Mouse (Mus musculus): ENCODE measurements at regions not wholly inside any gene's neighbourhood (a gene's known extent, or its start where the extent isn't known, plus 50 kb on each side); places are given as distances from the start of the nearest gene placed in this dataset.
"Not testable (repeated sequence)": the region's sequence is repeated elsewhere in the genome, so short reads cannot be mapped to it uniquely, and the experiment has no call there.

GRCm38 (mm10) chr1:149129767-149130287, 831.3 kb downstream of the Pla2g4a start:
- H3K9ac ChIP-seq, result no peak overlapping the region
- H3K4me2 ChIP-seq, result no peak overlapping the region
- no peaks in the 10 kb centered on the region for H3K4me1 ChIP-seq (replicated peaks)
- no peak overlapping the region for H3K27ac ChIP-seq
- DNase-seq, result no peak
- no peaks in the 10 kb centered on the region for H3K27me3 ChIP-seq
- H3K4me3 ChIP-seq (replicated peaks), result no peak overlapping the region
- no peaks in the 10 kb centered on the region for H3K9me3 ChIP-seq (replicated peaks)
- H3K36me3 ChIP-seq, result no peaks in the 10 kb centered on the region
- 29% methylated on average over 2 of the region's 2 CpGs for WGBS (ENCODE audit: insufficient replicate concordance)
- ATAC-seq (ENCODE audit: low read depth), result no peak

- DNase-seq (no peak), ATAC-seq (ENCODE audit: low read depth) (no peak)
- H3K27me3 ChIP-seq, result no peaks in the 10 kb centered on the region
- no peaks in the 10 kb centered on the region for H3K36me3 ChIP-seq
- H3K9me3 ChIP-seq (replicated peaks), result no peaks in the 10 kb centered on the region
- H3K27ac ChIP-seq, result no peak overlapping the region
- H3K4me3 ChIP-seq (replicated peaks), result no peak overlapping the region
- no peak overlapping the region for H3K9ac ChIP-seq
- no peaks in the 10 kb centered on the region for H3K4me1 ChIP-seq (replicated peaks)
- no peak overlapping the region for H3K4me2 ChIP-seq
Observed at GRCm38 (mm10) chr1:149129138-149129537, 832.0 kb downstream of the Pla2g4a start.

GRCm38 (mm10) chr1:149127709-149128108, 833.4 kb downstream of the Pla2g4a start:
- 32% methylated on average over 1 of the region's 1 CpGs for WGBS (ENCODE audit: insufficient replicate concordance)
- H3K4me1 ChIP-seq (replicated peaks), result no peaks in the 10 kb centered on the region
- no peak overlapping the region for H3K4me2 ChIP-seq
- H3K9me3 ChIP-seq (replicated peaks), result no peaks in the 10 kb centered on the region
- ATAC-seq (ENCODE audit: low read depth) (no peak), DNase-seq (no peak)
- no peaks in the 10 kb centered on the region for H3K36me3 ChIP-seq
- H3K9ac ChIP-seq, result no peak overlapping the region
- no peak overlapping the region for H3K4me3 ChIP-seq (replicated peaks)
- no peak overlapping the region for H3K27ac ChIP-seq
- H3K27me3 ChIP-seq, result no peaks in the 10 kb centered on the region

GRCm38 (mm10) chr1:149103396-149103795, 857.7 kb downstream of the Pla2g4a start:
- Histone ChIP-seq H3K9ac (no peak overlapping the region), H3K4me3 (replicated peaks) (no peak overlapping the region), H3K36me3 (no peaks in the 10 kb centered on the region), H3K9me3 (replicated peaks) (no peaks in the 10 kb centered on the region), H3K4me1 (replicated peaks) (no peaks in the 10 kb centered on the region), H3K27ac (no peak overlapping the region), H3K4me2 (no peak overlapping the region), H3K27me3 (no peaks in the 10 kb centered on the region)
- DNase-seq (no peak), ATAC-seq (ENCODE audit: low read depth) (no peak)
- WGBS (ENCODE audit: insufficient replicate concordance), result 41% methylated on average over 2 of the region's 2 CpGs

DNA sequence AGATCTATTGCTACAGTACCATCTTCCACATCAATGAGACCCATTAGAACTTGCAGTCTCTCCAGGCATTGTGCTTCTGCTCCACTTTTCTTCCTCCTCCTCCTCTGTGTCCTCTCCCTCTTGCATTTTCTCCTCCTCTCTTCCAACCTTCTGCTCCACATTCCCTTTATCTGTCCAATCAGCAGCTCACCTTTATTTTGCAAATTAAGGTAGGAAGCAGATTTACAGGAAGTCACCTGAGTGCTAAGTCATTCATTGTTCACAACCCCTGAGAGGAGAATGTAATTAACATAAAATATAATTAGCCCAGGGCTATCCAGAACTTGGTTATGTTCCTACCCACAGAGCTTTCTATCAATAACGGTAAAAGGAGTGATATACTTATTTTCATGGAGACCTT, 863.7 kb downstream of the Pla2g4a start:
- no peak overlapping the region for H3K4me2 ChIP-seq
- H3K27ac ChIP-seq, result no peak overlapping the region
- H3K36me3 ChIP-seq, result no peaks in the 10 kb centered on the region
- no peaks in the 10 kb centered on the region for H3K9me3 ChIP-seq (replicated peaks)
- H3K4me1 ChIP-seq (replicated peaks), result no peaks in the 10 kb centered on the region
- 69% methylated on average over 1 of the region's 1 CpGs for WGBS (ENCODE audit: insufficient replicate concordance)
- H3K4me3 ChIP-seq (replicated peaks), result no peak overlapping the region
- no peaks in the 10 kb centered on the region for H3K27me3 ChIP-seq
- DNase-seq (no peak), ATAC-seq (ENCODE audit: low read depth) (no peak)
- no peak overlapping the region for H3K9ac ChIP-seq

GRCm38 (mm10) chr1:149074681-149075080, 886.4 kb downstream of the Pla2g4a start:
- H3K9me3 ChIP-seq (replicated peaks), result no peaks in the 10 kb centered on the region
- H3K4me3 ChIP-seq (replicated peaks), result no peak overlapping the region
- DNase-seq (no peak), ATAC-seq (ENCODE audit: low read depth) (no peak)
- no peaks in the 10 kb centered on the region for H3K36me3 ChIP-seq
- no peak overlapping the region for H3K27ac ChIP-seq
- no peaks in the 10 kb centered on the region for H3K4me1 ChIP-seq (replicated peaks)
- no peaks in the 10 kb centered on the region for H3K27me3 ChIP-seq
- no peak overlapping the region for H3K4me2 ChIP-seq
- WGBS (ENCODE audit: insufficient replicate concordance), result 47% methylated on average over 1 of the region's 1 CpGs
- no peak overlapping the region for H3K9ac ChIP-seq

DNA sequence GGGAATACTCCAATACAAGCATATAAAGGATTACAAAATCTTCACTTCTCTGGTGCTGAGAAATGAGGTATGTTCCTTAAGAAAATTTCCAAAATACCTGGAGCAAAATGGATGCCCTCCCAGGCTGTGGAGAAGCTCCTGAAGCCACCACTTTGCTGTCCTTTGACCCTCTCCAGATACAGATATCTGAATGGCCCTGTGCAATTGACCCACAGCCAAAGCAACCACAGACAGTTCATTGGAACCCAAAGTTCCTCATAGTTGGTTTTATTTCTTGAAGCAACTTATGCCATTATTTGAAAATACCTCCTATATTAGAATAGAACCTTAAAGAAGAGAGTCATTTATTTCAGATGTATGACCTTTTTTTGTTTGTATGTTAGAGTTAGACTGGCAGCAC, 891.5 kb downstream of the Pla2g4a start:
- H3K4me1 ChIP-seq (replicated peaks), result no peaks in the 10 kb centered on the region
- no peaks in the 10 kb centered on the region for H3K9me3 ChIP-seq (replicated peaks)
- no peaks in the 10 kb centered on the region for H3K36me3 ChIP-seq
- H3K27ac ChIP-seq, result no peak overlapping the region
- no peaks in the 10 kb centered on the region for H3K27me3 ChIP-seq
- H3K9ac ChIP-seq, result no peak overlapping the region
- H3K4me3 ChIP-seq (replicated peaks), result no peak overlapping the region
- DNase-seq (no peak), ATAC-seq (ENCODE audit: low read depth) (no peak)
- no peak overlapping the region for H3K4me2 ChIP-seq

- WGBS (ENCODE audit: insufficient replicate concordance), result 53% methylated on average over 3 of the region's 3 CpGs
Observed at GRCm38 (mm10) chr1:149063011-149063410, 898.1 kb downstream of the Pla2g4a start.

GRCm38 (mm10) chr1:149038188-149038967, 922.7 kb downstream of the Pla2g4a start:
- ATAC-seq (ENCODE audit: low read depth) (no peak), DNase-seq (no peak)
- H3K9me3 ChIP-seq (replicated peaks), result no peaks in the 10 kb centered on the region
- no peaks in the 10 kb centered on the region for H3K27me3 ChIP-seq
- no peak overlapping the region for H3K4me2 ChIP-seq
- H3K27ac ChIP-seq, result no peak overlapping the region
- no peaks in the 10 kb centered on the region for H3K4me1 ChIP-seq (replicated peaks)
- 38% methylated on average over 3 of the region's 3 CpGs for WGBS (ENCODE audit: insufficient replicate concordance)
- no peaks in the 10 kb centered on the region for H3K36me3 ChIP-seq
- no peak overlapping the region for H3K9ac ChIP-seq
- no peak overlapping the region for H3K4me3 ChIP-seq (replicated peaks)

More at GRCm38 (mm10) chr1:149063011-149063410, 898.1 kb downstream of the Pla2g4a start:
- ATAC-seq (ENCODE audit: low read depth); H3K27me3 ChIP-seq; DNase-seq; H3K4me2 ChIP-seq; H3K4me1 ChIP-seq (replicated peaks); H3K9me3 ChIP-seq (replicated peaks); H3K27ac ChIP-seq; H3K9ac ChIP-seq; H3K36me3 ChIP-seq; H3K4me3 ChIP-seq (replicated peaks): not testable (repeated sequence)

GRCm38 (mm10) chr1:149028316-149028715, 932.8 kb downstream of the Pla2g4a start:
- no peak overlapping the region for H3K9ac ChIP-seq
- no peak for ATAC-seq (ENCODE audit: low read depth)
- H3K9me3 ChIP-seq (replicated peaks), result no peaks in the 10 kb centered on the region

DNA sequence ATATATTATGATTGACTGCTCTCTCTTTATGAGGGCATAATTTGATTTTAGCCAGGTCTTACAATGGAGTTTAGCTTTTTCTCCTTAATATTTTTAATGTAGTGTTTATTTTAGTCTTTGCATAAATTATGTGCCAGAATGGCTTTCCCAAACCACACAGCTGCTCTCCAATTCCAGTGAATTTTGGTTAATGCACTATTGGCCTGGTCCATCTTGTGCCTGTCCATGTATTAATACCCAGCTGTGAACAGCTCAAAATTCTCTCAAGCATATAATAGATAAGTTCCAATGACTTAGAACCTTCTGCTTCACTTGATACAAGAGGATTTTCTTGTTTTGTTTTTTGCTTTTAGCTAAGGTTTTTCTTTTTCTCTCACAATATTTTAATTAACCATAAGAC, 939.4 kb downstream of the Pla2g4a start:
- ATAC-seq (ENCODE audit: low read depth), result no peak

More at GRCm38 (mm10) chr1:149028316-149028715, 932.8 kb downstream of the Pla2g4a start:
- DNase-seq, result no peak
- no peaks in the 10 kb centered on the region for H3K4me1 ChIP-seq (replicated peaks)
- no peak overlapping the region for H3K4me3 ChIP-seq (replicated peaks)
- H3K27me3 ChIP-seq, result no peaks in the 10 kb centered on the region
- 55% methylated on average over 3 of the region's 3 CpGs for WGBS (ENCODE audit: insufficient replicate concordance)
- no peak overlapping the region for H3K4me2 ChIP-seq
- no peak overlapping the region for H3K27ac ChIP-seq
- H3K36me3 ChIP-seq, result no peaks in the 10 kb centered on the region

DNA sequence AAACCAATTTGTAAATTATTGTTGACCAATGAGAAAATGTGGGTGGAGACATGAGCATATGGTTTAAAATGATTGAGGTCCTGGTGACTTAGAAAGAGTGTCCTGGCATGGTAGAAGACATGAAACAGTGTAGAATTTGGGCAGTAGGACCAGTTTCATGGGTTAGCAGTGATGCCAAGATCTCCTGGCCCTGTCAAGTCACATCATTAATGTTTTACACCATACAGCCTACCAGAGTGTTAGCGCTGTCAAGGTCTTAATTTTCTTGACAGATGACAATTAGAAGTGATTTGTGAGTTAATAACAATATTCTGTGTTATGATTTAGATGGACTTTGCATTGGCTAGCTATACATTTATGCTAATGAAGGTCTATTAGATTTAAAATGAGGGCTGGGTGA, 939.8 kb downstream of the Pla2g4a start:
- ATAC-seq (ENCODE audit: low read depth) (no peak), DNase-seq (no peak)
- Histone ChIP-seq H3K9me3 (replicated peaks) (no peaks in the 10 kb centered on the region), H3K27me3 (no peaks in the 10 kb centered on the region), H3K4me2 (no peak overlapping the region), H3K4me1 (replicated peaks) (no peaks in the 10 kb centered on the region), H3K36me3 (no peaks in the 10 kb centered on the region), H3K9ac (no peak overlapping the region), H3K4me3 (replicated peaks) (no peak overlapping the region), H3K27ac (no peak overlapping the region)
- 61% methylated on average over 1 of the region's 1 CpGs for WGBS (ENCODE audit: insufficient replicate concordance)

More for the DNA sequence above, 939.4 kb downstream of the Pla2g4a start:
- Histone ChIP-seq H3K27me3 (no peaks in the 10 kb centered on the region), H3K27ac (no peak overlapping the region), H3K4me2 (no peak overlapping the region), H3K36me3 (no peaks in the 10 kb centered on the region), H3K9ac (no peak overlapping the region), H3K9me3 (replicated peaks) (no peaks in the 10 kb centered on the region), H3K4me1 (replicated peaks) (no peaks in the 10 kb centered on the region), H3K4me3 (replicated peaks) (no peak overlapping the region)
- DNase-seq, result no peak
